Mouse (Mus musculus) megakaryocyte, embryonic 14.5 days (primary cell): ENCODE results near the gene Pou6f2.

ENCODE experiments used
- FLI1 ChIP-seq: IDR thresholded peaks from 2 replicates; pipeline ENCODE4 v1.6.1; 2012; ENCODE audit warnings: low read length, inconsistent platforms, mixed read lengths
- GATA1 ChIP-seq: IDR thresholded peaks from 3 replicates; pipeline ENCODE4 v1.6.1; 2012; ENCODE audit warnings: mixed read lengths, low read length, inconsistent platforms, borderline replicate concordance

DNA sequence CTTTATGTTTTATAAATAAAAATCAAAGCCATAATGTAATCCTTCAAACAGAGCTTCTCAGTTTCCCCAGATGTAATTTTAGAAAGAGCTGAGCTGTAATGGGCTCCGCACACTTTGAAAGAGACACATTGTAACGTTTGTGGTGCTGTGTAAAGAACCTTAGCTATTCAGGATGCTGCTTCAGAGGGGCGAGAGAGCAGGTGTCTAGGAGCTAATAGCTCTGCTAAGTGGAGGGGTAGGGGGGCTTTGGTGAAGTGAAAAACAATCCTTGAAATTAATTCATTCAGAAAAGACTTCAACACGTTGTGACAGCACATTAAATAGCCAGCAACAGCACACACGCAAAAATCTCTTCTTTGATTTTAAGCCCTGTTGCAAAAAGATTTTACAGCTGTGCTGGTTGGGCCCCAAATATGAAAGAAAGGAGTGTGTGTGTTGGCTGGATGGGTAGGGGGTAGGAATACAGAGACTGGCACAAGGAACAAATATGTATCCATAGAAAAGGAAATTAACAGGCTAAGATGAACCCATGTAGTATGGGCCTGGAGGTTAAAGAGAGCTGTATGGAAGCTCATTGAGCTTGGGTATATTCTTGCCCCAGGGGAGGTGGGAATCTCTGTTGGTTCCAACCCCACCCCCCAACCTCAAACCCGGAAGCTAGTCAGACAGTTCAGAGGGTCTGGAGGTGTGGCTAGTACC lies 73.4 kb downstream of the Pou6f2 start:
- TF ChIP-seq GATA1: no peak
- no peak for TF ChIP-seq FLI1
